Mouse (Mus musculus) hindbrain, embryonic 14.5 days (tissue): ENCODE measurements around the gene Ttc7b. TPM values are rescaled to one million over a fixed set of nuclear protein-coding genes. Genes with fewer than 3 reads are reported as not detected.

Source experiments
- ATAC-seq: fragments of 200-750 bp; cut with Nextera tagmentation; 2 replicates; pipeline ENCODE4 v1.8.0; 2017; ENCODE audit warnings: moderate number of reproducible peaks, mild to moderate bottlenecking, moderate TSS enrichment, moderate library complexity; ENCODE audit not compliant: low FRiP score
- DNase-seq: peaks from one replicate; pipeline ENCODE4 v3.0.0-alpha.2; 2015; ENCODE audit warnings: low spot score
- H3K27ac ChIP-seq: fragments of 300-500 bp; sonication (generic); 2 replicates; pipeline ENCODE4 v1.5.1; 2014; ENCODE audit warnings: mild to moderate bottlenecking, moderate library complexity
- H3K27me3 ChIP-seq: fragments of 300-500 bp; sonication (generic); 2 replicates; pipeline ENCODE4 v1.6.1; 2014; ENCODE audit warnings: mild to moderate bottlenecking, low read length, mixed read lengths; ENCODE audit not compliant: control insufficient read depth, insufficient read depth
- H3K36me3 ChIP-seq: fragments of 300-500 bp; sonication (generic); replicated peaks from 2 replicates; pipeline ENCODE4 v1.6.1; 2014; ENCODE audit not compliant: control insufficient read depth, insufficient read depth
- H3K4me1 ChIP-seq: fragments of 300-500 bp; sonication (generic); replicated peaks from 2 replicates; pipeline ENCODE4 v1.6.1; 2014; ENCODE audit warnings: antibody characterized with exemption, low read length, mixed read lengths; ENCODE audit not compliant: control insufficient read depth, insufficient read depth
- H3K4me2 ChIP-seq: fragments of 300-500 bp; sonication (generic); replicated peaks from 2 replicates; pipeline ENCODE4 v1.6.1; 2014; ENCODE audit warnings: mild to moderate bottlenecking, moderate library complexity
- H3K4me3 ChIP-seq: fragments of 300-500 bp; sonication (generic); replicated peaks from 2 replicates; pipeline ENCODE4 v1.5.1; 2014; ENCODE audit warnings: mild to moderate bottlenecking, low read length
- H3K9ac ChIP-seq: fragments of 300-500 bp; sonication (generic); 2 replicates; pipeline ENCODE4 v1.6.1; 2014
- H3K9me3 ChIP-seq: fragments of 300-500 bp; sonication (generic); 2 replicates; pipeline ENCODE4 v1.6.1; 2016; ENCODE audit warnings: low read length; ENCODE audit not compliant: control insufficient read depth
- WGBS: fragments of 180-500 bp; shearing (Covaris S2); extraction: QIAGEN DNeasy Blood & Tissue Kit; methylation state at CpG from one replicate; pipeline ENCODE4 v1.1.7; 2014; 5-methylcytosine and 5-hydroxymethylcytosine counted together
- polyA plus RNA-seq: library from polyadenylated mRNA; unstranded; fragments of >200 nt; fragmentation: Nextera tagmentation; extraction: Ambion mirVana; gene quantifications from 2 replicates; pipeline ENCODE4 v1.2.1, GENCODE M21; 2014

Ttc7b gene
- polyA plus RNA-seq, 1 experiment from 2014 or later = 12.4 TPM

- ATAC-seq (no peak), DNase-seq (no peak)
- Histone ChIP-seq H3K4me1 (peaks cover 5% of the 10 kb centered on the region; the same call in 1 of the 2 replicates), H3K4me2 (no peak overlapping the region), H3K4me3 (no peak overlapping the region), H3K9me3 (no peaks in the 10 kb centered on the region), H3K27ac (peak overlapping the region; percentile 51; the same call in 1 of the 2 replicates), H3K36me3 (peaks cover under 1% of the 10 kb centered on the region; the same call in 1 of the 2 replicates), H3K9ac (no peak overlapping the region), H3K27me3 (no peaks in the 10 kb centered on the region)
- WGBS = 61% methylated on average over 8 of the region's 8 CpGs
These were observed 112.5 kb downstream of the Ttc7b start for GRCm38 (mm10) chr12:100408143-100408542.

- no peaks in the 10 kb centered on the region for H3K9me3 ChIP-seq
- H3K36me3 ChIP-seq = peaks cover 9% of the 10 kb centered on the region
- WGBS = 38% methylated on average over 7 of the region's 7 CpGs
- no peak for DNase-seq
- H3K4me1 ChIP-seq = peaks cover 5% of the 10 kb centered on the region; the same call in 1 of the 2 replicates
- H3K27ac ChIP-seq = peak overlapping the region; percentile 68; the same call in 1 of the 2 replicates
- H3K9ac ChIP-seq = no peak overlapping the region
- ATAC-seq = 0 out of 2 replicates have a peak, but pooled peaks have one; percentile 34
- no peaks in the 10 kb centered on the region for H3K27me3 ChIP-seq
- H3K4me2 ChIP-seq = no peak overlapping the region
- H3K4me3 ChIP-seq = no peak overlapping the region
These were observed 113.3 kb downstream of the Ttc7b start for GRCm38 (mm10) chr12:100407371-100407770.

- Histone ChIP-seq H3K27ac (no peak overlapping the region), H3K27me3 (no peaks in the 10 kb centered on the region), H3K9me3 (no peaks in the 10 kb centered on the region), H3K4me1 (peaks cover 5% of the 10 kb centered on the region; the same call in 1 of the 2 replicates), H3K4me2 (no peak overlapping the region), H3K4me3 (no peak overlapping the region), H3K36me3 (peaks cover 21% of the 10 kb centered on the region), H3K9ac (no peak overlapping the region)
- 87% methylated on average over 11 of the region's 11 CpGs for WGBS
- ATAC-seq (no peak), DNase-seq (no peak)
These were observed 114.5 kb downstream of the Ttc7b start for GRCm38 (mm10) chr12:100406094-100406493.

GRCm38 (mm10) chr12:100405512-100406030, 115.1 kb downstream of the Ttc7b start:
- no peak overlapping the region for H3K4me2 ChIP-seq
- no peaks in the 10 kb centered on the region for H3K27me3 ChIP-seq
- ATAC-seq = no peak
- WGBS = 92% methylated on average over 8 of the region's 8 CpGs
- no peak overlapping the region for H3K9ac ChIP-seq
- H3K9me3 ChIP-seq = no peaks in the 10 kb centered on the region
- no peak overlapping the region for H3K4me3 ChIP-seq
- H3K27ac ChIP-seq = no peak overlapping the region
- peaks cover 5% of the 10 kb centered on the region; the same call in 1 of the 2 replicates for H3K4me1 ChIP-seq
- peaks cover 21% of the 10 kb centered on the region for H3K36me3 ChIP-seq
- DNase-seq = no peak

- H3K4me3 ChIP-seq = no peak overlapping the region
- DNase-seq (no peak), ATAC-seq (no peak)
- H3K9me3 ChIP-seq = no peaks in the 10 kb centered on the region
- peaks cover 5% of the 10 kb centered on the region; the same call in 1 of the 2 replicates for H3K4me1 ChIP-seq
- 81% methylated on average over 3 of the region's 3 CpGs for WGBS
- peaks cover 21% of the 10 kb centered on the region for H3K36me3 ChIP-seq
- no peak overlapping the region for H3K9ac ChIP-seq
- no peaks in the 10 kb centered on the region for H3K27me3 ChIP-seq
- H3K4me2 ChIP-seq = no peak overlapping the region
- no peak overlapping the region for H3K27ac ChIP-seq
These were observed 116.2 kb downstream of the Ttc7b start for GRCm38 (mm10) chr12:100404430-100404829.

GRCm38 (mm10) chr12:100403005-100403324, 117.7 kb downstream of the Ttc7b start:
- no peak overlapping the region for H3K9ac ChIP-seq
- H3K4me2 ChIP-seq = no peak overlapping the region
- 94% methylated on average over 4 of the region's 4 CpGs for WGBS
- no peak for ATAC-seq
- no peak overlapping the region for H3K4me3 ChIP-seq
- no peak overlapping the region for H3K27ac ChIP-seq
- H3K4me1 ChIP-seq = peaks cover 8% of the 10 kb centered on the region
- no peak for DNase-seq
- H3K9me3 ChIP-seq = no peaks in the 10 kb centered on the region
- no peaks in the 10 kb centered on the region for H3K27me3 ChIP-seq
- peaks cover 21% of the 10 kb centered on the region for H3K36me3 ChIP-seq

GRCm38 (mm10) chr12:100402296-100403004, 118.2 kb downstream of the Ttc7b start:
- no peak overlapping the region for H3K27ac ChIP-seq
- H3K4me3 ChIP-seq = no peak overlapping the region
- H3K4me1 ChIP-seq = peaks cover 11% of the 10 kb centered on the region
- DNase-seq (no peak), ATAC-seq (no peak)
- H3K9ac ChIP-seq = no peak overlapping the region
- no peak overlapping the region for H3K4me2 ChIP-seq
- H3K9me3 ChIP-seq = no peaks in the 10 kb centered on the region
- peaks cover 21% of the 10 kb centered on the region for H3K36me3 ChIP-seq
- no peaks in the 10 kb centered on the region for H3K27me3 ChIP-seq
- 95% methylated on average over 10 of the region's 10 CpGs for WGBS

GRCm38 (mm10) chr12:100400119-100400518, 120.5 kb downstream of the Ttc7b start:
- Histone ChIP-seq H3K4me1 (peaks cover 8% of the 10 kb centered on the region), H3K36me3 (peaks cover 31% of the 10 kb centered on the region), H3K4me2 (no peak overlapping the region), H3K4me3 (no peak overlapping the region), H3K9ac (no peak overlapping the region), H3K27ac (no peak overlapping the region), H3K9me3 (no peaks in the 10 kb centered on the region), H3K27me3 (no peaks in the 10 kb centered on the region)
- DNase-seq (no peak), ATAC-seq (no peak)
- 97% methylated on average over 3 of the region's 3 CpGs for WGBS

GRCm38 (mm10) chr12:100399126-100399727, 121.4 kb downstream of the Ttc7b start:
- DNase-seq = no peak
- Histone ChIP-seq H3K9me3 (no peaks in the 10 kb centered on the region), H3K27ac (no peak overlapping the region), H3K4me1 (peaks cover 8% of the 10 kb centered on the region), H3K4me2 (no peak overlapping the region), H3K27me3 (no peaks in the 10 kb centered on the region), H3K9ac (no peak overlapping the region), H3K4me3 (no peak overlapping the region), H3K36me3 (peaks cover 31% of the 10 kb centered on the region)
- ATAC-seq = no peak
- 90% methylated on average over 5 of the region's 5 CpGs for WGBS
